Mouse (Mus musculus): ENCODE measurements around the gene F12. TPM values are rescaled to one million over a fixed set of nuclear protein-coding genes. Genes with fewer than 3 reads are reported as not detected.

The F12 gene
- polyA plus RNA-seq, 1 experiment from 2014 or later, result 56.5 TPM

DNA sequence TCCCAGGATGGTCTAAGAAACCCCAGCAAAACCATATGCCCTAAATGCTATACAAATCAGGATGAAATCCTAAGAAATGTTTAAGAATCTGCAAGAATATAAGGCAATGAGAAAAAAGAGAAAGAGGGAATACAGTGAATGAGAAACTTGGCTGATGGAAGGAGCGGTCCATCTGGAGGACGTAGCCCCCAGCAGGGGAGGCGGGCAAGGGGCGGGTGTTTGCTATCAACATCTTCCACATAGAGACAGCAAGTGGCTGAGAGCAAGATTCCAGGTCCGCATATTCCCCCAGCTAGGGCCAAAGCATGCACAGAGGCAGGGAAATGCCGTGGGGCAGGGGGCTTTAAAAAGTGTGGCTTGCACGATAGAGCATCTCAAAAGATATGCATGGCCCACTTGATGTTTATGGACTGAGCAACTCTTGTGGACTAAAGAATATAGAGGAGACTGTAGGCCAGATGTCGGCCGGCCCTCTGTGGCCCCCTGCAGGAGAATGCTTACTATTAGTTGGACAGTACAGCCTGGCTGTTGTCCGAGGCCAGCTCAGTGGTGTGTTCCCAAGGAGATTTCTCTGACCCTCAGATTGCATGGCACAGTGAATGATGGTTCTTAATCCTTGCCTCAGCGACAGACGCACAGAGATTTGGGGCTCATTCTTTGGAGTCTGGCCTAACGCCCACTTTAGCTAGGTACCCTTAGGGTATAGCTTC is 42.4 kb upstream of the F12 start:
- Histone ChIP-seq H3K36me3 (no peaks in the 10 kb centered on the region), H3K4me3 (replicated peaks) (no peak overlapping the region), H3K9me3 (replicated peaks) (no peaks in the 10 kb centered on the region), H3K27me3 (peaks cover 100% of the 10 kb centered on the region), H3K4me1 (replicated peaks) (peaks cover 46% of the 10 kb centered on the region), H3K9ac (no peak overlapping the region), H3K27ac (no peak overlapping the region), H3K4me2 (no peak overlapping the region)
- no peak for ATAC-seq (ENCODE audit: low read depth)
- 45% methylated on average over 13 of the region's 13 CpGs for WGBS (ENCODE audit: insufficient replicate concordance)
- DNase-seq, result no peak

DNA sequence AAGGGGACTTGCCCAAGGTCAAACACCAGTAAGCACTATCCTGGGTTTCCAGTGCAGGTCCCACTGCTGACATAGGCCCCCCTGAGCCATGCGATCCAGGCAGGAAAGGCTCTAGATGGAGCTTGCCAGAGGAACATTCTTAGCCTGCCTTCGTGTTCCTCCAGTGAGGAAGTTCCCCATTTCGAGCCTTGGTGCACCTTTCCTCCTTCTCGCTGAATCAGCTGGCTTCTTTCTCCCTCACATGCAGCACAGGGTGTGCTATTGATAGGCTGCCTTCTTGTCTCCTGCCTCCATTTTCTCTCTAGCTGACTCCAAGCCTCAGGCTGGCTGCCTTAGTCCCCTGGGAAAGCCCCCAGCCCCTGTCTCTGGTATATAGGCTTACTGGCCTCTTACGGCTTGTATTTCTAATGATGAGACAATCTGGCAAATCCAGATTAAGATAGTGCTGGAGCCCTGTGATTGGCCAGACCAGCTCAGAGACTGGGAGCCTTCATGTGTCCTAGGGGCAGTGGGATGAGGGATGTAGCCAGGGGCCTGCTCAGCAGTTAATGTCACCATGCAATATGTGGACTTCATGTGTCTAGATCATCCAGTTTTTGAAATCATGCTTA is 39.3 kb upstream of the F12 start:
- WGBS (ENCODE audit: insufficient replicate concordance), result 37% methylated on average over 5 of the region's 5 CpGs
- Histone ChIP-seq H3K36me3 (peaks cover 13% of the 10 kb centered on the region), H3K27me3 (peaks cover 87% of the 10 kb centered on the region), H3K27ac (no peak overlapping the region), H3K9ac (no peak overlapping the region), H3K4me2 (no peak overlapping the region), H3K4me1 (replicated peaks) (peaks cover 28% of the 10 kb centered on the region), H3K4me3 (replicated peaks) (no peak overlapping the region), H3K9me3 (replicated peaks) (no peaks in the 10 kb centered on the region)
- no peak for ATAC-seq (ENCODE audit: low read depth)
- no peak for DNase-seq

DNA sequence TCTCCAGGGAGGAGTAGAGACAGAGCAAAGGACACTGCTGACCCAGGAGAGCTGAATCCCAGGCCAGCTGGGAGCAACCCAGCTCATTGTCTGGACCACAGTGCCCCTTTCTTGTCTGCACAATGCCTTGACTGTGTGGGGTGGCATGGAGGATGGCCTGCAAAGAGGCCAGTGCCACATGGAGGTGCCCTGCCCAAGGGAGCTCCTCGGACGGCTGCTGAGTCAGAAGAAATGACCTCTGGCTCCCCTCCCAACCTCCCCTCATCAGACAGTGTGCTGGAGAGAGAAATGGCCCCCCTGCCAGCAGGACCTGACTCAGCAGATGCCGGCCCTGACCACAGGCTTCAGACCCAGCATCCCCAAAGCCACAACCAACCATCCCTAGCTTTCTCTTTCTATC is 38.6 kb upstream of the F12 start:
- ATAC-seq (ENCODE audit: low read depth) (no peak), DNase-seq (no peak)
- H3K4me2 ChIP-seq, result no peak overlapping the region

DNA sequence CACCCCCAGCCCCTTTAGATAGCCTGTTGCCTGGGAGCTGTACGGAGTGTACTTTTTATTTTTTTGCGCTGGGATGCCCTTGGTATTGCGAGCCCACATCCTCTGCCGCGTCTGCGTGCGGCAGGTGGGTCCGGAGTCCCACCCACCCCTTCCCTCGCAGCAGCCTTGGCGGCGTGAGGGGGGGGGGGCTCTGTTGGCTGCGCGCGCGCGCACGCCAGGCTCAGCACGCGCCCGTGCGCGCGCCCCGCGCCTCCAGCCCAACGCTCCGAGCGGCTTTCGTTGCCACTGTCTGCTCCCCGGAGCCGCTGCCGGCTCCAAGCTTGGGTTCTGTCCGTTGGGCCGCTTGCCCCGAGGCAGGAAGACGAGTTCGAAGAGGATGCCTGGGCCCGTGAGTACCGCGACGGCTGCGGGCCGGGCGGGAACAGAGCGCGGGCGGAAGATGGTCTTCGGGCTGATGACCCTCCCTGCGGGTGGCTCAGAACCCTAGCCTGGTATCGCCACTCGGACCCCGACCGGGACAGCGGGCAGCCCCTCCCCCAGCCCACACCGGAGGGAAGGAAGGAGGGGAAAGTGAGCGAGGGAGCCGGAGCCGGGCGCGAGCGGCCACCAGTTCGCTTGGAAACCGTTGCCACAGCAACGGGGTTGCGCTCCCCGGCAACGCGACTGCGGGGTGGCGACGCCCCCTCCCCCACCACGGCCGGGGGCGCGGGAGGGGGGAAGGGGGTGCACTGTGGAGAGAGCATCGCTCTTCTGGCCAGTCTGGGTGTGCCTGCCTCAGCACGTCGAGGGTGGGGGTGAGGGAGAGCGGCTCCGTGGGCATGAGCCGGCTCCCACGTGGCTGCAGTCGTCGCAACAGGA is 37.7 kb upstream of the F12 start, which contains the start of gene Prr7:
Gene Prr7 (plus strand): TSS at position 241 of the 858 bp plus-strand sequence.
- no peak within 1 kb of the TSS; the same call in 1 of the 2 replicates for H3K27ac ChIP-seq
- ATAC-seq (ENCODE audit: low read depth), result no peak
- H3K9ac ChIP-seq, result peak within 1 kb of the TSS; percentile 52
- H3K36me3 ChIP-seq, result peaks cover 30% of the 10 kb centered on the region
- peak within 1 kb of the TSS; percentile 75 for H3K4me2 ChIP-seq
- H3K4me1 ChIP-seq (replicated peaks), result peaks cover 25% of the 10 kb centered on the region
- H3K9me3 ChIP-seq (replicated peaks), result no peaks in the 10 kb centered on the region
- WGBS (ENCODE audit: insufficient replicate concordance), result 2% methylated on average over 76 of the region's 84 CpGs
- no peak for DNase-seq
- H3K27me3 ChIP-seq, result peaks cover 71% of the 10 kb centered on the region
- H3K4me3 ChIP-seq (replicated peaks), result peak within 1 kb of the TSS; percentile 55

More for the DNA sequence above, 38.6 kb upstream of the F12 start:
- Histone ChIP-seq H3K36me3 (peaks cover 20% of the 10 kb centered on the region), H3K9ac (no peak overlapping the region), H3K27me3 (peaks cover 80% of the 10 kb centered on the region), H3K4me3 (replicated peaks) (no peak overlapping the region), H3K9me3 (replicated peaks) (no peaks in the 10 kb centered on the region), H3K4me1 (replicated peaks) (peaks cover 25% of the 10 kb centered on the region), H3K27ac (no peak overlapping the region)
- WGBS (ENCODE audit: insufficient replicate concordance), result 13% methylated on average over 3 of the region's 3 CpGs

DNA sequence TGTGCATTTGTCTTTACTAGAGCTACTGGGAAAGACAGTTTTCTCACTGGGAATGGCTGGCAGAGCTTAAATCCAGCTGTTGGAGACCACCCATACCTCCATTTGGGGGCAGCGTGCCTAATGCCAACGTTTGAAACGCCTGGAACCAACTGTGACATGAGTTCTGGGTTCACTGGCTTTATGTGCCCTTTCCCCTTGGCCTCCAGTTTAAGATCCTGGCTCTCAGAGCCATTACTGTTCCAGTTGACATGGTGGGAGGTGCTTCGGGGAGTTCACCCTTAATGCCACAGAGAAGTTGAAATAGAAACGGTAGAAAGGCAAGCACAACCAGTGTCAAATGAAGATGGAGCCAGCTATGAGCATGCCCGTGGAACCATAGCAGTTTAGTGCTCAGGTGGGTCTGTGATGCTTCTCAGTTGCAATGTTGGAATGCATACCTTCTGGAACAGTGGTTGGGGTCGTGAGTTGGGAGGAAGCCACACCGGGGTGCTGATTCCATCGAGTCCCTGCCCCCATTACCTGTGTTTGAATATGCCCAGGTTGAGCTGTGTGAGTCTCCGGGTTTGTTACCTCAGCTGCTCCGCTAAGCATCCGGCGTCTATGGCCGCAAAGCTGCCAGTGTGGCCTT is 36.9 kb upstream of the F12 start:
- Histone ChIP-seq H3K36me3 (peaks cover 37% of the 10 kb centered on the region), H3K4me3 (replicated peaks) (peak overlapping the region; percentile 55), H3K4me2 (peak overlapping the region; percentile 75), H3K27me3 (peaks cover 63% of the 10 kb centered on the region), H3K27ac (no peak overlapping the region), H3K9ac (peak overlapping the region; percentile 52; the same call in 1 of the 2 replicates), H3K9me3 (replicated peaks) (no peaks in the 10 kb centered on the region), H3K4me1 (replicated peaks) (peaks cover 25% of the 10 kb centered on the region)
- WGBS (ENCODE audit: insufficient replicate concordance), result 14% methylated on average over 14 of the region's 14 CpGs
- no peak for ATAC-seq (ENCODE audit: low read depth)
- no peak for DNase-seq

DNA sequence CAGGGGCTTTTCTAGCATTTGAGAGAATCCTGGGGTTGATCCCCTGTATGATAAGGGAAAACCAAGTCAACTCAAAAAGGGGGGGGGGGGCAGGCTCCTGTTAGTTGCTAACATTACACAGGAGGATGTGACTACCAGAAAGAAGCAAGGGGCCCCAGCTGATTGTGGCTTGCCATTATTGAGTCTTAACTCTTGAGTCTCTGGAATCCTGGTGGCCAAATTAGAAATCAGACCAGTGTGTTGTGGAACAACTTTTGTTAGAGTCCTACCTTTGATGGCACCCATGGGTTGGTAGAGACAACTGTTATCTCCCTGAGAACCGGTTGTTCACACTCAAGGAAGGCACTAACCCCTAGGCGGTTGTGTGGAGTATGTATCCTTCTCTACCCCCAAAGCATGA is 36.4 kb upstream of the F12 start:
- Histone ChIP-seq H3K4me1 (replicated peaks) (peaks cover 25% of the 10 kb centered on the region), H3K4me2 (no peak overlapping the region), H3K4me3 (replicated peaks) (no peak overlapping the region), H3K36me3 (peaks cover 43% of the 10 kb centered on the region), H3K27ac (no peak overlapping the region), H3K9ac (no peak overlapping the region), H3K27me3 (peaks cover 58% of the 10 kb centered on the region), H3K9me3 (replicated peaks) (no peaks in the 10 kb centered on the region)
- WGBS (ENCODE audit: insufficient replicate concordance), result 40% methylated on average over 2 of the region's 2 CpGs
- DNase-seq, result no peak
- ATAC-seq (ENCODE audit: low read depth), result no peak

DNA sequence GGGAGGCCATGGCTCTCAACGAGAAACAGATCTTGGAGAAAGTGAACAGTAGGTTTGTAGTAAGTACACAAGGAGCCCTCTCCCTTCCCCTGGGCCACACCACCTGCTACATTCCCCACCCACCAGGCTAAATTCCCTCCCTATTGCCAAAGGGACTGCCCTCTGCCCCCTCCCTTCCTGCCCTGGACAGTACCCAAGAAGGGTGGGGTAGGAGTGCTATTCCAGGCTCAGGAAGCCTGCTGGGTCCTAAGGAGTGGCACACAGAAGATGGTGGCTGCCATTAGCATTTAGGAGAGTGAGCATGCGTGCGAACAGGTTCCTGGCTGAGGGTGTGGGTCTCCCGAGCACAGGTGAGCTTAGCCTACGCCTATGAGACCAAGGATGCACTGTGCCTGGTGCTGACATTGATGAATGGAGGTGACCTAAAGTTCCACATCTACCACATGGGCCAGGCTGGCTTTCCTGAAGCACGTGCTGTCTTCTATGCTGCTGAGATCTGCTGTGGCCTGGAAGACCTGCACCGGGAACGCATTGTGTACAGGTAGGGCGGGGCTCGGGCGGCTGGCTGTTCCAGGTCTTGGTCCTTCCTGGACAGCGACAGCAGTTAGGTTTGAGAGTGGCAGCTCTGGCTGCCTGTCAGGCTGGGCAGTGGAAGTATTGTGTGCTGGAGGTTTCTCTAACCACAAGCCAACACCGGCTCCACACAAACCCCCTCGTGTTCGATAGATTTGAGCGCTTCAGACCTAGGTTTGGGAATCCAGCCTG is 25.4 kb upstream of the F12 start:
- no peak overlapping the region for H3K4me2 ChIP-seq
- no peaks in the 10 kb centered on the region for H3K27me3 ChIP-seq
- no peak overlapping the region for H3K27ac ChIP-seq
- WGBS (ENCODE audit: insufficient replicate concordance), result 90% methylated on average over 16 of the region's 16 CpGs
- DNase-seq (no peak), ATAC-seq (ENCODE audit: low read depth) (no peak)
- H3K4me3 ChIP-seq (replicated peaks), result no peak overlapping the region
- peaks cover 38% of the 10 kb centered on the region for H3K4me1 ChIP-seq (replicated peaks)
- no peaks in the 10 kb centered on the region for H3K9me3 ChIP-seq (replicated peaks)
- H3K9ac ChIP-seq, result no peak overlapping the region
- H3K36me3 ChIP-seq, result peaks cover 84% of the 10 kb centered on the region

DNA sequence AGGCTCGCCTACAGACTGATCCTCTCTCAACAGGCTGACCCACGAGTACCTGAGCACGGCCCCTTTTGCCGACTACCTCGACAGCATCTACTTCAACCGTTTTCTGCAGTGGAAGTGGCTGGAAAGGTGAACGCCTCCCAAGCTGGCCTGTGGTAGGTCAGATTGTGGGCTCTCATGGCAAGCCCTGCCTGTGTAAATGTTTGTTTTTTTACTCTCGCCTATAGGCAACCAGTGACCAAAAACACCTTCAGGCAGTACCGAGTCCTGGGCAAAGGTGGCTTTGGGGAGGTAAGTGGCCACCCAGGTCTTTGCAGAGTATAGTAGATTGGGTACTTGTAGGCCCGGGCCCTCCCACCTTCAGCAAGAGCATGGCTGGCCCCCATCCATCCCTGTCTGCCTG is 24.7 kb upstream of the F12 start:
- H3K36me3 ChIP-seq, result peaks cover 80% of the 10 kb centered on the region
- no peak for DNase-seq
- H3K4me2 ChIP-seq, result no peak overlapping the region
- ATAC-seq (ENCODE audit: low read depth), result no peak
- H3K9me3 ChIP-seq (replicated peaks), result no peaks in the 10 kb centered on the region
- H3K27me3 ChIP-seq, result no peaks in the 10 kb centered on the region
- H3K27ac ChIP-seq, result no peak overlapping the region
- peaks cover 45% of the 10 kb centered on the region for H3K4me1 ChIP-seq (replicated peaks)
- H3K9ac ChIP-seq, result no peak overlapping the region
- WGBS (ENCODE audit: insufficient replicate concordance), result 86% methylated on average over 10 of the region's 10 CpGs
- H3K4me3 ChIP-seq (replicated peaks), result no peak overlapping the region

DNA sequence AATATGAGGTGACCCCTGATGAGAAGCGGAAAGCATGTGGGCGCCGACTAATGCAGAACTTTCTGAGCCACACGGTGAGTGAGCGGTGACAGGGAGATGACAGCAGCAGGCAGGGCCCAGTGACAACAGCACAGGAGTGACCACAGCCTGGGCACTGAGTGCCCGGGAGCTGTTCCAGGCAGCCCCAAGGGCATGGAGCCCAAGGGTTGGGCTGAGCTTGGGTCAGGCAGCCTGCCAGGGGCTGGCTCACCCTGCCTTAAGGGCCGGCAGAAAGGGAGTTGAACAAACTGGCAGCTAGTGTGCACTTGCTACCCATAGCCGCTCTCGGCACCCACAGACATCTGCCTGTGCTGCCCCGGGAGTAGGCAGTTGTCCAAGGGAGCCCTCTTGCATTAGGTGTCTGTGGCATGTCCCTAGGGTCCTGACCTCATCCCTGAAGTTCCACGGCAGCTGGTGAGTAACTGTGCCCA is 24.0 kb upstream of the F12 start:
- no peaks in the 10 kb centered on the region for H3K9me3 ChIP-seq (replicated peaks)
- H3K27ac ChIP-seq, result no peak overlapping the region
- H3K9ac ChIP-seq, result no peak overlapping the region
- no peak for DNase-seq
- H3K4me2 ChIP-seq, result no peak overlapping the region
- no peak overlapping the region for H3K4me3 ChIP-seq (replicated peaks)
- no peak for ATAC-seq (ENCODE audit: low read depth)
- WGBS (ENCODE audit: insufficient replicate concordance), result 90% methylated on average over 11 of the region's 11 CpGs
- H3K4me1 ChIP-seq (replicated peaks), result peaks cover 53% of the 10 kb centered on the region
- H3K36me3 ChIP-seq, result peaks cover 72% of the 10 kb centered on the region
- no peaks in the 10 kb centered on the region for H3K27me3 ChIP-seq

DNA sequence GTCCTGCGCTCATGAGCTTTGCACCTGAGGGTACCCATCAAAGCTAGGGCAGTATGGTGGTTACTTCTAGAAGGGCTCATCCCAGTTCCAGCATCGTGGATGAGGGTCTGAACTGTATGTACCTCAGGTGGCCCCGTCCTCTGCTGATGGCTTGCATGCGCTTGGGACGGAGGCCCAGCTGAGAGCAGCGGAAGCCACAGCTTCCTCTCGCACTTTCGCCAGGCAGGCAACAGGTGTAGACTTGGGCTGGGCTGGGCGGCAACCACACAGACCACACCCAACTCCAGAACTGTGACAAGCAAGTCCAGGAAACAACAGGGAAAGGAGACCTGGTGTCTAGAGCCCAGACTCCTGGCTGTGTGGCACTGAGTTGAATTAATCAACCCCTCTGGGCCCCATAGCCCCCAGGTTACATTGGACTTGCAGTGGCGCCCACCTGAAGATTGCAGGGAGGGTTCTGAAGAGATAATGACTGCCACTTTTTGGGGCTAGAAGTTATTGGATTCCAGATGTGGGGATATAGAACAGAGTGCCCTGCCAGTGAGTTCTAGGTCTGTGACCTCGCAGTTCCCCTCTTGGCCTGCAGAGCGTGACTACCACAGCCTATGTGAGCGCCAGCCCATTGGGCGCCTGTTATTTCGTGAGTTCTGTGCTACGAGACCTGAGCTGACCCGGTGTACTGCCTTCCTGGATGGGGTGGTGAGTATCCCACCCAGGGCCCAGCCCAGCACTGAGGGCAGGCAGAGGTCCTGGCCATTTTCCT is 23.3 kb upstream of the F12 start:
- no peak for ATAC-seq (ENCODE audit: low read depth)
- Histone ChIP-seq H3K27me3 (no peaks in the 10 kb centered on the region), H3K9ac (0 out of 2 replicates have a peak overlapping the region, but pooled peaks have one; percentile 14), H3K27ac (peak overlapping the region; percentile 26), H3K4me3 (replicated peaks) (no peak overlapping the region), H3K4me2 (peak overlapping the region; percentile 13; the same call in 1 of the 2 replicates), H3K9me3 (replicated peaks) (no peaks in the 10 kb centered on the region), H3K4me1 (replicated peaks) (peaks cover 54% of the 10 kb centered on the region), H3K36me3 (peaks cover 65% of the 10 kb centered on the region)
- WGBS (ENCODE audit: insufficient replicate concordance), result 75% methylated on average over 17 of the region's 17 CpGs
- DNase-seq, result no peak
